Mouse (Mus musculus): ENCODE results near the gene Gm11214.

GRCm38 (mm10) chr4:63659775-63660174 is 3.4 kb downstream of the Gm11214 start:
- TF ChIP-seq CTCF (IDR thresholded peaks at IDR 0.05; ENCODE audit: low read depth, low read length) = no peak
- TF ChIP-seq EP300 (IDR thresholded peaks at IDR 0.05; ENCODE audit: insufficient read depth, low read depth, low read length) = no peak
- TF ChIP-seq POLR2A (IDR thresholded peaks at IDR 0.05; ENCODE audit: insufficient read depth, low read length) = no peak
